Mouse (Mus musculus): ENCODE measurements at regions not wholly inside any gene's neighbourhood (a gene's known extent, or its start where the extent isn't known, plus 50 kb on each side); places are given as distances from the start of the nearest gene placed in this dataset.
A peak's percentile ranks its signal among the peaks of the same experiment; 100 is the strongest.

DNA sequence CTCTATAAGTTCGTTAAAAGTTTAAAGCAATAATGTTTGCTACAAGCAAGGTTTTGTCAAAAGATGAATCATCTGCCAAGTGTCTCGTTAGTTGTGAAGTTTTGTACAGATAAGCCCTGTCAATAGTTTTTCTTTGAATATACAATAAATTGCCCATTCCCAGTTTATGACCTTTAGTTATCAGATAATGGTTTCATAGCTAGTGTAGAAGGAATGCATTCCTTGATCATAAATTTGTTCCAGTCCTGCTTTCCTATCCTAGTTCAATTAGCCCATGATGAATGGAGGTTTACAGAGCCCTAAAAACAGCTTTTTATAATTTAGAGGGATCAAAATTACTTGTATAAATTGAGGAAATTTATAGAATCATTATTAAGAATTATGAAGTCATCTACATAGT lies 62.5 kb upstream of the Lrch2 start:
- DNase-seq, result no peak

DNA sequence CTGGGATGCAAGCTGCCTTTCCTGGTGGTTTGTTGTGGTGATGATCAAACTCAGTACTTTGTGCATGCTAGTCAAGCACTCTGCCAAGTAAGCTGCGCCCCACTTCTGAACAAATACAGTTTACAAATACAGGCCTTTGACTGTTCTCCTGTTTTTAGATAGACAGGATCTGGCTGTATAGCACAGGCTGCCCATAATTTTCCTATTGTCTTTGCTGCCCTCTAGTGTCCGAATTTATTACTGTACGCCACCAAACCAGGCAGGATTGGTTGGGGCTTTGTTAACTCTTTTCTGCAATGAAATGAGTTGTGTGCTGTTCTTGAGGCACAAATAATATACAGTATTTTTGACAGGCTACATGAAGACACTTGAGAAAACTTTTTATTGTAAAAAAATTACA lies 54.8 kb upstream of the Lrch2 start:
- peak; percentile 9 for DNase-seq
